Mouse (Mus musculus): ENCODE measurements around the gene Tmbim4.
"Not testable (repeated sequence)": the region's sequence is repeated elsewhere in the genome, so short reads cannot be mapped to it uniquely, and the experiment has no call there.

Gene Tmbim4

DNA sequence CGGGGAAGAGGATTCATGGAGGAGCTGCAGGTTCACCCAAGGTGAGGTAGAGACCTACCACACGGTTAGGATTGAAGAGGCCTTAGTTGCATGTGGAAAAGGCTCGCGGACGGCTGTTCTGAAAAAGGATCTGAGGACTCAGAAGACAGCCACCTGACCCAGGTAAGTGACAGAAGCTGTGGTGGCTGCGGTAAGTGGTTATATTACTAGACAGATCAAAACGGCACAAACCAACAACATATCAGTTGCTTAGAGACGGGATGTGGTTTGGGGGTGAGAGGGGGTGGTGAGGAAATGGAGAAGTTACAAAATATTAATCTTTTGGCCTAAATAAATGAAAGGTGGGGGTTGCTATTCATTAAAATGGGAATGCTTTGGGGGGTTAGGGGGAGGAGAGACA, 8.1 kb upstream of the Tmbim4 start:
- DNase-seq (ENCODE audit: low read depth in 2 of 2, low spot score in 2 of 2) = peak; percentile 62 to 80

DNA sequence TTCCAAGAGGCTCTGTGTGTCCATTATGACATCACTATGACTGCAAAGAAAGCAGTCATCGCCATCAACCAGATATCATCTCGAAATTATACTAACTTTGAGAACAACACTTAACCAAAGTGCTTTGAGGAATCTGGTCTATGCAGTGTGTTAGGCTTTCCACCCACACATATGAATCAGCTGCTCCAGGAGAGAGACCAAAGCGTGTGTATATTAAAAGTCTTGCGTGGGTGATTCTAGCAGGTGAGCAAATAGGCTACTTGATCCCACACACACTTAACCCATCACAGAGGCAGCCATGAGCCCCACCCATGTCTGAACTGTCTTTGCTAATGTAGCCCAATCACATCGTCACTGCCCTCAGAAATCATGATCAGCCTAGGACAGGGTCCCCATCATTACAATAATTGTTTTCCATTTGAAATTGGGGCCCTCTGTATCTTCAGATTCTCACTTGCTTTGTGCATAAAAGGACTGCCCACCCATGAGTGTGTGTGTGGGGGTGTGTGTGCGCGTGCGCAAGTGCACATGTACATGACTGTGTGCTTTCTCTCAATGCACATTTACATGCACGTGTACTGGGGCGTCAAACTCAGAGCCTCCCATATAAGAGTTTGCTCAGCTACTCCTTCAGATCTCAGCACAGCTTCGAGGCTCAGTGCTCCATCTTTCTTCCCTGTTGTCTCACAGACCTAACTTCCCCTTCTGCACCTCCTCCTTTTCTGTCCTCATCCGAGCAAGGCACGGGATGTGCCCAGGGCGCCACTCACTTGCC, 4.1 kb upstream of the Tmbim4 start:
- no peak for DNase-seq (ENCODE audit: low read depth in 2 of 2, low spot score in 2 of 2)

- peak; percentile 77 to 81 for DNase-seq (ENCODE audit: low read depth in 2 of 2, low spot score in 2 of 2)
Observed at GRCm38 (mm10) chr10:120201961-120202402, 592 bp downstream of the Tmbim4 start, which contains the start of gene Irak3. Irak3 (minus strand) TSS chr10:120202130.

DNA sequence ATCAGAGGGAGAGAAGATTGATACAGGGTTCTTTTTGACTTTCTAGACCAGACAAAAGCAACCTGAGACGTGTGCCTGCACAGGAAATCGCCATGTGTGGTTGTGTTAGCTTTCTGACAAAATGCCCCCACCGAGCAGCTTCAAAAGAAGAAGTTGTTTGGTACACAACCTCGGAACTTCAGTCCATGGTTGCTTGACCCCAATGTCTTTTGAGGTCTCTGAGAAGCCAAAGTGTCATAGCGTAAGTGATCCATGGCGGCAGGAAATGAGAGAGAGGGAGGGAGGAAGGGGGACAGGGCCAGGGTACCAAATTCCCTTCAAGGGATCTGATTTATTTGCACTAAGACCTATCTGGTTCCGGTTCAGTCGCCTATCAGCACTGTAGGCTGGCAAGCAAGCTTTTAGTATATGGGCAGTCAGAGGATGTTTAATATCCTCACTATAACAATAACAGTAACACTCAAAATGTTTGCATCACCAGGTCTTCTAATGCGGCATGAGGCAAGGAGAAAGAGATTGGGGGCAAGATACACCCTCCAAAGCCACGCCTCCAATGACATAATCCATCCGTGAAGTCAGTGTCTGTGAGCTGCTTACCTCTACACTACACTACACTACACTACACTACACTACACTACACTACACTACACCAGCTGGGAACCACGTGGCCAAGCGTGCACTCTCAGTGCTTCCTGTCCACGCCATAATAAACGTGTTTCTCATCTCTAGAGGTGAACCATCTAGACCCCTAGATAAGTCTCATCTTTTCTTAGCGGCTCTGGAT, 1.3 kb downstream of the Tmbim4 start:
- no peak for DNase-seq (ENCODE audit: low read depth in 2 of 2, low spot score in 2 of 2)

GRCm38 (mm10) chr10:120204591-120205210, 3.3 kb downstream of the Tmbim4 start:
- DNase-seq (ENCODE audit: low read depth in 2 of 2, low spot score in 2 of 2) = no peak

- DNase-seq (ENCODE audit: low read depth in 2 of 2, low spot score in 2 of 2) = no peak
Observed at GRCm38 (mm10) chr10:120208015-120208414, 6.6 kb downstream of the Tmbim4 start.

DNA sequence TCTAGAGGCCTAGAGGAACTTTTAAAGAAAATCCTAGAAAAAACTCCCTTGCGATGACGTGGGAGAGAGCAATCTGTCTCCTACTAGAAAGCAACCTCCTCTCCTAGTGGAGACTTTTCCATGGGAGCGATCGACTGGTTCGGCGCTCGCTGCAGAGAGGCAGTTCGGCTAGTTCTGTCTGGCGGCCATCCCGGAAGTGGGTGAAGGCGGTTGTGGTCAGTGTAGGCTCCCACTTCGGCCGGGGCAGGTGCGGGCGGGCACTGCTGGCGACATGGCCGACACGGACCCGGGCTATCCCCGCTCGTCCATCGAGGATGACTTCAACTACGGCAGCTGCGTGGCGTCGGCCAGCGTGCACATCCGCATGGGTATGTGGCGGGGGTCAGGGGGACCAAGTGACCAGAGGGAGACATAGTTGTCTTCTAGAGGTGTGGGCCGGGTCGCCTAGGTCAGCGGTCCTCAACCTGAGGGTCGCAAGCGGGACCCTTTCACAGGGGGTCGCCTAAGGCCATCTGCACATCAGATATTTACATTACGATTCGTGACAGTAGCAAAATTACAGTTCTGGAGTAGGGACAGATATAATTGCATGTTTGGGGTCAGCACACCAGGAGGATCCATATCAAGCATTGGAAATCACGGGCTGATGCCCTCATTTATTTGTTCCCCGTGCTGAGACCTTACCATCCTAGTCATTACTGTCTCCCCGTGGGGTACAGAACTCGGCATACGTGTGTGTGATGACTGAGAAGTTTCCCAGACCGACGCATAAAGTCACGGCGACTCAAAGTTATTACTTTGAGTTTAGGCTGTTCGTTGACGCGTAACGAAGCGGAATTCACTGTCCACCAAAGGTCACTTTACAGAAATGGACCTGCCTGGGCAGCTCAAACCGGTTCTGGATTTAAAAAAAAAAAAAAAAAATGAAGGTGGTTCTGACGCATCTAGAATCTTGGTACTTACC, 7.5 kb downstream of the Tmbim4 start:
- peak; percentile 20 to 27 for DNase-seq (ENCODE audit: low read depth in 2 of 2, low spot score in 2 of 2)

GRCm38 (mm10) chr10:120209539-120209925, 8.1 kb downstream of the Tmbim4 start:
- DNase-seq (ENCODE audit: low read depth in 2 of 2, low spot score in 2 of 2) = no peak

DNA sequence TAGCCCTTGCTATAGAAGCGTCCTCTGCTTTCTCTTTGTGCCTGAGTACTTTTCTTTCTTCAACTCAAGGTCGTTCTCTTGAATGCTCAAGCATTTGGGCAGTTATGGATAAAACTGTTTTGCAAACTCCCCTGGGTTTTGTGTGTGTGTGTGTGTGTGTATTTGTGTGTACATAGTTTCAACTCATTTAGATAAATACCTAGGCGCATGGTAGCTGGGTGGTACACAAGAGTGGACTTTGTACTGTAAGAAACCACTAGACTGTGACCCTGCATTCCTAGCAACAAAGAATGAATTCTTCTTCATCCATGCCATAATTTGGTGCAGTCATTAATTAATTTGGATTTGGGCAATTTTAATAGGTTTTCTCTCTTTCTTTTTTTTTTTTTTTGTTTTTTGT, 8.7 kb downstream of the Tmbim4 start:
- DNase-seq (ENCODE audit: low read depth in 2 of 2, low spot score in 2 of 2) = no peak

DNA sequence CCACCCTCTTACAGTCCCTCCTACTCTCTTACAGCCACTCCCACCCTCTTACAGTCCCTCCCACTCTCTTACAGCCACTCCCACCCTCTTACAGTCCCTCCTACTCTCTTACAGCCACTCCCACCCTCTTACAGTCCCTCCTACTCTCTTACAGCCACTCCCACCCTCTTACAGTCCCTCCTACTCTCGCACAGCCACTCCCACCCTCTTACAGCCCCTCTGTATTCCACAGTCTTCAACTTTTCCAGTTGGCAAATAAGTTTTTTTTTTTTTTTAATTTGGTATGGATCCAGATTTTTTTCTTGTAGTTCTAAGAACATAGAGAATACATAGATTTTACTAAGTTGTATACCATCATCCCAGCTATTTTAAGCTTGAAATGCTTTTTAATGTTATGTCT, 15.7 kb downstream of the Tmbim4 start:
- not testable (repeated sequence) for DNase-seq (ENCODE audit: low read depth in 2 of 2, low spot score in 2 of 2)

DNA sequence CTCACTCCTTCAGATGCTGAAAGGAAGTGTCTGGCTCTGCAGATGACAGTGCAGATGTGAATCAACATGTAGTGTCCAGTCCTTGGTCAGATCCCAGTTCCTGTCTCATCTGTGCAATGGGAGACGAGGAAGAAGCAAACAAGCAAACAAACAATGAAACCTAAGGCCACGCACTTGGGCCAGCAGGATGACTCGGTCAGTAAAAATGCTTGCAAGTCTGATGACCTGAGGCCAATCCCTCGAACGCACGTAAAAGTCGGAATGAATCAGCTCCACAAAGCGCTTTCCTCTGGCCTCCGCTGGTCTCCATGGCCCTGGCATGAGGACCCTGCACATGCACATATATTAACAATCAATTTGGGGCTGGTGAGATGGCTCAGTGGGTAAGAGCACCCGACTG, 17.6 kb downstream of the Tmbim4 start:
- DNase-seq (ENCODE audit: low read depth in 2 of 2, low spot score in 2 of 2) = no peak

GRCm38 (mm10) chr10:120219578-120220359, 18.4 kb downstream of the Tmbim4 start:
- no peak for DNase-seq (ENCODE audit: low read depth in 2 of 2, low spot score in 2 of 2)

DNA sequence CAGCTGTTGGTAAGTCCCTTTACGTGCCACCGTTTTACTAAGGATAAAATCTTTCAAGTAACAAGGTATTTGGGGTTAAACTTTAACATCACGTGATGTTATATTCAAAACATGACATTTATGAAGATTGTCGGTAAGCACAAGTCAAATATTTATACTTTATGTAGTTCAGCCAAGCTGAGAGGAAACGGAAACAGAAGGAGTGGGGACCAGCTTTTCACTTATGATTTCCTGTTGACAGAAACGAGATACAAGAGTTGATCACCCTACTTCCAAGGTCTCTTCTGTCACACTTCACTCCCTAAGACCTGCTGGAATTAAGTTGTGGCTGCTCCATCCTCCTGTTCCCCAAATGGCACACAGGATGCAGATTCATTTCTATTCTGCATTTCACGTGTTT, 19.4 kb downstream of the Tmbim4 start:
- no peak for DNase-seq (ENCODE audit: low read depth in 2 of 2, low spot score in 2 of 2)

DNA sequence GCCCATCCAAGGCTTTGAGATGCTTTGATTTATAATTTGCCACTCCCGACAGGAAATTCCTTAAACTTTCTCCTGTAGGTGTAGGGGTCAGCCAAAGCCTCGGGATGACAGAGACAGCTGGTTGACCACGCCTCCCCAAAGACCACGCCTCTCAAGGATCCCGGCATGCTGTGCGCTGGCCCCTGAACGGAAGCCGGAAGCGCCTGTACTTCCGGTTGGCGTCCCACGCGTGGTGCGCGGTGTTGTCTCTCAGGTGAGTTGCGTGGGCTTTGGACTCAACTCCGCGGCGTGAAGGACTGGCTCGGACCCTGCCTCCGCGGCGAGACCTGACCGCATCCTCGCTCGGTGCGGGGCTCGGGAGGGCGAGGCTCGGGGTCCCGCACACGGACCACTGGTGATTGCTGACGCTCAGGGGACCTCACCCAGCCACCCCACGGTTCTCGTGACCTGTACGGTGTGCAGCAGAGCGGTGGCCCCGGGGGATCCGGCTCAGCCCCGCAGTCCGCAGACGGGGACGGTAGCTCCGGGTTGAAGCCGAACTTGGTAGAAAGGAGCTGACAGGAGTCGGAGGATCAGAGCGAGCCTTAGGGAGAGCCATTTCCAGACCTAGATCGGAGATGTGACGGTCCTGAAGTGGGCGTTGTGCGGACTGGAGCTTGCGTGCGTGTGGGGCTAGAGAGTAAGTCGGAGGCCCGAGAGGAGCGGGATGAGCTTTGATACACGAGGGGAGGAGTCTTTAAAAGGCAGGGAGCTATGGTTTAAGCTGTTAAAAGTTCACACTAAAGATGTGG, 25.7 kb downstream of the Tmbim4 start, which contains the start of gene Llph:
Gene Llph (plus strand): TSS at position 200 of the 791 bp plus-strand sequence.
- peak; percentile 65 to 76 for DNase-seq (ENCODE audit: low read depth in 2 of 2, low spot score in 2 of 2)

GRCm38 (mm10) chr10:120231718-120232117, 30.3 kb downstream of the Tmbim4 start:
- peak; percentile 69 to 74 for DNase-seq (ENCODE audit: low read depth in 2 of 2, low spot score in 2 of 2)

GRCm38 (mm10) chr10:120233655-120234367, 32.4 kb downstream of the Tmbim4 start:
- peak in 1 of 2 experiments; percentile 50 for DNase-seq (ENCODE audit: low read depth in 2 of 2, low spot score in 2 of 2)

DNA sequence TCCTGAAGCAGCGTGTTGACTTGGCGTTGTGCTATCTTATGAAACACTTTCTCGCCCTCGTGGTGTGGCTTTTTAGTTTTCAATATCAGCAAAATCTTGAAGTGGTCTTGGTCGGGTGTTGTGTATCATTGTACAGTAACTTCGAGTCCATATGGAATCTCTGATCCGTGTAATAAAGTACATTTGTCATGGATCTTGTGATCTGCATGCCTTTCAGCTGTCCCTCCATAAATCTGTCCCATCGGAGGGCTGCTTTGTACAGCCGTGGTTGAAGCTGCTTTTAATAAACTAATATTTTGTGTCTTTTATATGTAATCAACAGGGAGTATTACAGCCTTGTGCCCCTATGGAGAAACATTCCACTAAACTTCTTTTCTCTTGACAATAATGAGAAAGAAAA, 35.5 kb downstream of the Tmbim4 start:
- DNase-seq (ENCODE audit: low read depth in 2 of 2, low spot score in 2 of 2) = no peak

- DNase-seq (ENCODE audit: low read depth in 2 of 2, low spot score in 2 of 2) = no peak
Observed at GRCm38 (mm10) chr10:120238241-120238640, 36.9 kb downstream of the Tmbim4 start.

Data from CD8-positive naive resting alpha-beta T cell, adult 2 months (primary cell).